Mouse (Mus musculus): ENCODE measurements at regions not wholly inside any gene's neighbourhood (a gene's known extent, or its start where the extent isn't known, plus 50 kb on each side); places are given as distances from the start of the nearest gene placed in this dataset.
"Not testable (repeated sequence)": the region's sequence is repeated elsewhere in the genome, so short reads cannot be mapped to it uniquely, and the experiment has no call there.

DNA sequence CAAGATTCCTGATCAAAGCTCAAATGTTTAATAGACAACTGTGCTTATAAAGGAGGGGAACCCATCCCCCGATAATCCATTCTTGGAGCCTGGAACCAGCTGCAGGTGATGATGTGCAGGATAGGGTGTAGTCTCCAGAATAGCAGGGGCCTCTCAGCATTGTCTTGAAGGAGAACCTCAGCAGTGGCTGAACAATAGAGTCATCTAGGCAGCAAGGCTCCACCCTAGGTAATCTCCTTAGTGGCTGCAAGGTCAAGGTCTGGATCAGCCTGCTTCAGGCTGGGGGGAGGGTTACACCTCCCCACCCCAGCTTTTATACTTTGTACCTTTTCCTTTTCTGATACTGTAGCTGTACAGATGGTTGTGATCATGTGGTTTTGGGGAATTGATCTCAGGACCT is 116.8 kb upstream of the Mettl4 start:
- Histone ChIP-seq H3K4me1 (ENCODE audit: control insufficient read depth in 2 of 2, insufficient read depth in 2 of 2, low read length in 2 of 2) (no peaks in the 10 kb centered on the region), H3K27ac (replicated peaks in 1 of 2; ENCODE audit: control insufficient read depth in 1 of 2, insufficient read depth in 1 of 2, low read depth in 2 of 2, low read length in 2 of 2) (no peak overlapping the region), H3K36me3 (ENCODE audit: control insufficient read depth, insufficient read depth, low read length) (no peaks in the 10 kb centered on the region), H3K4me2 (ENCODE audit: low read length) (no peak overlapping the region), H3K27me3 (ENCODE audit: control insufficient read depth, insufficient read depth, low read length) (no peaks in the 10 kb centered on the region), H3K9ac (ENCODE audit: low read length) (no peak overlapping the region), H3K9me3 (ENCODE audit: control insufficient read depth, low read length) (no peaks in the 10 kb centered on the region), H3K4me3 (ENCODE audit: control insufficient read depth in 1 of 2, insufficient read depth in 1 of 2, low read depth in 1 of 2, low read length in 2 of 2) (no peak overlapping the region)
- no peak for ATAC-seq (ENCODE audit: insufficient number of reproducible peaks, insufficient read depth, low FRiP score, low read depth)
- WGBS = 92% methylated on average over 1 of the region's 1 CpGs

DNA sequence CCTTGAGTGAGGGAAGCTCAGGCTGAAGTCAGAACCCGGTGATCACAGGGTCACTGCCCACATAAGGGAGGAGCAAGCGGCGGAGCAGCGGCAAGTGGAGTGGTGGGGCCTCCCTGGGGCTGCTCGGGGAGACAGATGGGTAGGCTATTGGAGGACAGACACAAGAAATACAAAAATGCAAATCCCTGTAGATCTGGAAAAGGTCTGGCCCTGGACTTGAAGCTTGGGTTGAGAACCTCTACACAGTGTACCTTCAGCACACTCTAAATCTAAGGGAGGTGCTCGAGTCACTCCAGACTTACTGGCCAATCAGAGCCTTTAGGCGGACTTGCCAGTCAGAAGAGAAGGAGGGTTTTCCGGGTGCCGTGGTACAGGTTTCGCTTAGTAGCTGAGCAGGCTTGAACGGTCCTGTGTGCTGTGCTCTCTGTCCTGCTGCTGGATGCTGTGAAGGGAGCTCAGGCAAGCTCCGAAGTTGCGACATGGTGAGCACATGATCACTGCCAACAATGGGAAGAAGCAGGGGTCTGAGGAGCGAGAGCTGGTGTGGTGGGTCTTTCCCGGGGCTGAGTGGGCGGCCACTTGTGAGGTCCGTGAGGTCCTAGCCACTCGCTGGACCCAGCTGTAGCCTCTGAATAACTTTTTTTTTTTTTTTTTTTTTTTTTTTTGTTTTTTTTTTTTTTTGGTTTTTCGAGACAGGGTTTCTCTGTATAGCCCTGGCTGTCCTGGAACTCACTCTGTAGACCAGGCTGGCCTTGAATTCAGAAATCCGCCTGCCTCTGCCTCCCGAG is 114.9 kb upstream of the Mettl4 start:
- Histone ChIP-seq H3K9ac (ENCODE audit: low read length) (peak overlapping the region; percentile 52), H3K4me3 (ENCODE audit: control insufficient read depth in 1 of 2, insufficient read depth in 1 of 2, low read depth in 1 of 2, low read length in 2 of 2) (peak overlapping the region; percentile 43 to 55), H3K4me2 (ENCODE audit: low read length) (peak overlapping the region; percentile 56), H3K27ac (replicated peaks in 1 of 2; ENCODE audit: control insufficient read depth in 1 of 2, insufficient read depth in 1 of 2, low read depth in 2 of 2, low read length in 2 of 2) (peak overlapping the region in 1 of 2 experiments; percentile 64; a peak in 2 of 4 replicates)
- 8% methylated on average over 20 of the region's 21 CpGs for WGBS
- not testable (repeated sequence) for H3K27me3 ChIP-seq (ENCODE audit: control insufficient read depth, insufficient read depth, low read length); H3K36me3 ChIP-seq (ENCODE audit: control insufficient read depth, insufficient read depth, low read length); H3K4me1 ChIP-seq (ENCODE audit: control insufficient read depth in 2 of 2, insufficient read depth in 2 of 2, low read length in 2 of 2); H3K9me3 ChIP-seq (ENCODE audit: control insufficient read depth, low read length)
- peak; percentile 96 for ATAC-seq (ENCODE audit: insufficient number of reproducible peaks, insufficient read depth, low FRiP score, low read depth)

DNA sequence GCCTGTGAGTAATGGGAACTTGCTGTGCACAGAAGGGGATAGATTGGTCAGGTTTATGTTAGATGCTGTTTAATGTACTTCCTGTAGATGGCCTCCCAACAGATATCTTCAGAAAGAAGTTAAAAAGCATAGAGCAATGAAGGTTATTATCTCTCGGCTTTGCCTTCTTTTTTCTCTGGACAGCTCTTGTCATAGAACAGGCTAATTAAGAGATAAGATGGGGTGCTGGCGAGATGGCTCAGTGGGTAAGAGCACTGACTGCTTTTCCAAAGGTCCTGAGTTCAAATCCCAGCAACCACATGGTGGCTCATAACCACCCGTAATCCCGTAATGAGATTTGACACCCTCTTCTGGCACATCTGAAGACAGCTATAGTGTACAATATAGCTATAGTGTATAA is 104.9 kb upstream of the Mettl4 start:
- H3K4me1 ChIP-seq (ENCODE audit: control insufficient read depth in 2 of 2, insufficient read depth in 2 of 2, low read length in 2 of 2); H3K4me3 ChIP-seq (ENCODE audit: control insufficient read depth in 1 of 2, insufficient read depth in 1 of 2, low read depth in 1 of 2, low read length in 2 of 2); H3K4me2 ChIP-seq (ENCODE audit: low read length); H3K9ac ChIP-seq (ENCODE audit: low read length); ATAC-seq (ENCODE audit: insufficient number of reproducible peaks, insufficient read depth, low FRiP score, low read depth); H3K9me3 ChIP-seq (ENCODE audit: control insufficient read depth, low read length); H3K36me3 ChIP-seq (ENCODE audit: control insufficient read depth, insufficient read depth, low read length); H3K27me3 ChIP-seq (ENCODE audit: control insufficient read depth, insufficient read depth, low read length); H3K27ac ChIP-seq (replicated peaks in 1 of 2; ENCODE audit: control insufficient read depth in 1 of 2, insufficient read depth in 1 of 2, low read depth in 2 of 2, low read length in 2 of 2): not testable (repeated sequence)
- 84% methylated on average over 4 of the region's 4 CpGs for WGBS

DNA sequence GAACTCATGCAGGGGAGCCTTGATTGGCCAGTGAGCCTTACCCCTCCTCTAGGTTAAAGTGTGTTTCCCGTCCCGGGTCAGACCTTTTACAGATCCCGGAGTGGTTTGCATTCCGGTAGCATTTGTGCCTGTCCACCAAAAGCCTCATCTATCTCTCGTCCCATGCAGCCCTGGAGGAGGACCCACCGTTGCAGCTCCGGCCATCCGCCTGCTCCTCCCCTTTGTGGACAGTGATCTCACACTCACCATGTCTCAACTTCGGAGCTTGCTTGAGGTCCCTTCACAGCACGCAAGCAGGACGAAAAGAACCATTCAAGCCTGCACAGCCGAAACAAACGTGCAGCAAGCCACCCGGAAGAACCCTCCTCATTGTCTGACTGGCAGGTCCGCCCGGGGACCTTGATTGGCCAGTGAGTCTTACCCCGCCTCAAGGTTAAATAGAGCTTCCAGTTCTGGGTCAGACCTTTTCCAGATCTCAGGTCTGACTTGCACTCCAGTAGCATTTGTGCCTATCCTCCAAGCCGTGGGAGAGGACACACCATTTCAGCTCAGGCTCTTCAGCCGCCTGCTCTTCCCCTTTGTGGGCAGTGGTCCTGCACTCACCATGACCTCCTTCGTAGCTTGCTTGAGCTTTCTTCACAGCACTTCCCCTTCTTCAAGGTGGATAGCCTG is 84.8 kb upstream of the Mettl4 start:
- Histone ChIP-seq H3K36me3 (ENCODE audit: control insufficient read depth, insufficient read depth, low read length) (no peaks in the 10 kb centered on the region), H3K27me3 (ENCODE audit: control insufficient read depth, insufficient read depth, low read length) (no peaks in the 10 kb centered on the region), H3K4me1 (ENCODE audit: control insufficient read depth in 2 of 2, insufficient read depth in 2 of 2, low read length in 2 of 2) (peaks cover 0 to 3% of the 10 kb centered on the region in 2 experiments; a peak in 1 of 4 replicates), H3K4me2 (ENCODE audit: low read length) (peak overlapping the region; percentile 83), H3K9ac (ENCODE audit: low read length) (peak overlapping the region; percentile 80), H3K4me3 (ENCODE audit: control insufficient read depth in 1 of 2, insufficient read depth in 1 of 2, low read depth in 1 of 2, low read length in 2 of 2) (peak overlapping the region; percentile 72 to 76), H3K9me3 (ENCODE audit: control insufficient read depth, low read length) (0 out of 2 replicates have a peak, but pooled peaks cover 2% of the 10 kb centered on the region), H3K27ac (replicated peaks in 1 of 2; ENCODE audit: control insufficient read depth in 1 of 2, insufficient read depth in 1 of 2, low read depth in 2 of 2, low read length in 2 of 2) (peak overlapping the region; percentile 84 to 87)
- WGBS = 1% methylated on average over 20 of the region's 20 CpGs
- peak; percentile 95 for ATAC-seq (ENCODE audit: insufficient number of reproducible peaks, insufficient read depth, low FRiP score, low read depth)

DNA sequence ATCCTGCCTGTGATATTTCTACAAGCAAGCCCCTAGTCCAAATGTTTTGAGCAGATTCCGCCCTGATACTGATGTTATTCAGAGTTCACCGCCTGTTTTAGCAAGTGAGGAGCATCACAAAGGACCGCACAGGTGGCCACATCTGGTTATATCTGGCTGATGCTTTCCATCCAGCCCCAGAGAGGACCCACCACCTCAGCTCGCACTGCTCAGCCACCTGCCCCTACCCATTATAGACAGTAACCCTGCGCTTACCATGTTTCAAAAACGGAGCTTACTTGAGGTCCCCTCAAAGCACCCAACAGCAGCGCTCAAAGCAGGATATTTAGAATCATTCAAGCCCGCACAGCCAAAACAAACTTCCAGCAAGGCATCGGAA is 84.2 kb upstream of the Mettl4 start:
- not testable (repeated sequence) for H3K36me3 ChIP-seq (ENCODE audit: control insufficient read depth, insufficient read depth, low read length); H3K27me3 ChIP-seq (ENCODE audit: control insufficient read depth, insufficient read depth, low read length); H3K4me1 ChIP-seq (ENCODE audit: control insufficient read depth in 2 of 2, insufficient read depth in 2 of 2, low read length in 2 of 2); H3K9me3 ChIP-seq (ENCODE audit: control insufficient read depth, low read length)
- peak overlapping the region; percentile 84 to 87 for H3K27ac ChIP-seq (replicated peaks in 1 of 2; ENCODE audit: control insufficient read depth in 1 of 2, insufficient read depth in 1 of 2, low read depth in 2 of 2, low read length in 2 of 2)
- H3K4me3 ChIP-seq (ENCODE audit: control insufficient read depth in 1 of 2, insufficient read depth in 1 of 2, low read depth in 1 of 2, low read length in 2 of 2) = peak overlapping the region; percentile 72 to 76
- H3K9ac ChIP-seq (ENCODE audit: low read length) = peak overlapping the region; percentile 80
- H3K4me2 ChIP-seq (ENCODE audit: low read length) = peak overlapping the region; percentile 83
- peak; percentile 16; the same call in 1 of the 2 replicates for ATAC-seq (ENCODE audit: insufficient number of reproducible peaks, insufficient read depth, low FRiP score, low read depth)
- WGBS = 6% methylated on average over 9 of the region's 9 CpGs

DNA sequence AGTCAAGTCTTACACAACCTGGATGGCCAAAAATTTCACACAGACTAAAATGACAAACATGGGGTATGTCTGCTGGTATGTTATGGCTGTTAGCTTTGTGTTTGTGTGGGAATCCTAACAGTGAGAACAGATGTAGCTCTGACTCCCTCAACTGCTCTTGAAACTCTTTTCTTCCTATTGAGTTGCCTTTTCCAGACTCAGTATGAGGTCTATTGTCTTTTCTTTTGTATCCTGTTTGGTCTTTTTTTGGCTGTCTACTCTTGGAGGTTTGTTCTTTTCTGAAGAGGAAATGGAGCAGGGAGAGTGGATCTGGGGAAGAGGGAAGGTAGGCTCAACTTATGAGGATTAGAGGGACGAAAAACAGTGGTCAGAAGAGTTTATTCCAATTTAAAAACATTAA is 76.6 kb upstream of the Mettl4 start:
- H3K4me1 ChIP-seq (ENCODE audit: control insufficient read depth in 2 of 2, insufficient read depth in 2 of 2, low read length in 2 of 2); ATAC-seq (ENCODE audit: insufficient number of reproducible peaks, insufficient read depth, low FRiP score, low read depth); H3K9ac ChIP-seq (ENCODE audit: low read length); H3K27ac ChIP-seq (replicated peaks in 1 of 2; ENCODE audit: control insufficient read depth in 1 of 2, insufficient read depth in 1 of 2, low read depth in 2 of 2, low read length in 2 of 2); H3K4me2 ChIP-seq (ENCODE audit: low read length); H3K36me3 ChIP-seq (ENCODE audit: control insufficient read depth, insufficient read depth, low read length); H3K27me3 ChIP-seq (ENCODE audit: control insufficient read depth, insufficient read depth, low read length); H3K4me3 ChIP-seq (ENCODE audit: control insufficient read depth in 1 of 2, insufficient read depth in 1 of 2, low read depth in 1 of 2, low read length in 2 of 2): not testable (repeated sequence)
- 88% methylated on average over 1 of the region's 1 CpGs for WGBS
- peaks cover 13% of the 10 kb centered on the region for H3K9me3 ChIP-seq (ENCODE audit: control insufficient read depth, low read length)

DNA sequence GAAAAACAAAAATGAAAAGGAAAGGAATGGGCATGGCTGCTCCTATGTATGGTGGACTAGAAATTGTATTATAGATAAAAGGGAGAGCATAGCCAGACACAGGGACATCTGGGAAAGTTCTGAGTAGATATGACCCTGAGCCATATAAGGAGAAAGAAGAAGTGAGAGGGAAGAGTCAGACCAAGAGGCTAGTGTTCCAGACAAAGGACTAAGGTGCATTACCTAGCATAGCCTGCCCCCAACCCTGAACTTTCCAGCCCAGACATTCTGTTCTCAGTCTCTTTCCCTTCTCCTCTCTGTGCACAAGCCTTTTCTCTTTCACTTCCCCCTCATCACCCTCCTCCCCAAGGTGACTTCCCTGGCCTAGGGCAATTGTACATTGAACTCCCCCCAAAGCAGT is 58.9 kb upstream of the Mettl4 start:
- 0 out of 2 replicates have a peak, but pooled peaks cover 3% of the 10 kb centered on the region for H3K36me3 ChIP-seq (ENCODE audit: control insufficient read depth, insufficient read depth, low read length)
- no peaks in the 10 kb centered on the region for H3K27me3 ChIP-seq (ENCODE audit: control insufficient read depth, insufficient read depth, low read length)
- H3K9ac ChIP-seq (ENCODE audit: low read length) = no peak overlapping the region
- H3K27ac ChIP-seq (replicated peaks in 1 of 2; ENCODE audit: control insufficient read depth in 1 of 2, insufficient read depth in 1 of 2, low read depth in 2 of 2, low read length in 2 of 2) = no peak overlapping the region
- H3K4me3 ChIP-seq (ENCODE audit: control insufficient read depth in 1 of 2, insufficient read depth in 1 of 2, low read depth in 1 of 2, low read length in 2 of 2) = no peak overlapping the region
- peaks cover 19% of the 10 kb centered on the region for H3K9me3 ChIP-seq (ENCODE audit: control insufficient read depth, low read length)
- H3K4me1 ChIP-seq (ENCODE audit: control insufficient read depth in 2 of 2, insufficient read depth in 2 of 2, low read length in 2 of 2) = no peaks in the 10 kb centered on the region
- no peak for ATAC-seq (ENCODE audit: insufficient number of reproducible peaks, insufficient read depth, low FRiP score, low read depth)
- no peak overlapping the region for H3K4me2 ChIP-seq (ENCODE audit: low read length)
